Mouse (Mus musculus): Measurements from ENCODE around the gene Gm609.

- TF ChIP-seq GATA1 (IDR thresholded peaks at IDR 0.05; ENCODE audit: low read length) (no peak), TAL1 (IDR thresholded peaks at IDR 0.05; ENCODE audit: low read length) (no peak)
Observed at GRCm38 (mm10) chr16:45531950-45532349, 39.2 kb upstream of the Gm609 start, which contains the start of gene Gm17783.
